Mouse (Mus musculus) E14TG2a.4 (cell line): ENCODE measurements around the gene Gm49378.

Source experiments
- H3K27me3 ChIP-seq: 2 replicates; pipeline ENCODE4 v1.6.1; 2014; ENCODE audit warnings: low read length, control low read depth; ENCODE audit not compliant: insufficient read depth
- H3K36me3 ChIP-seq: 2 replicates; pipeline ENCODE4 v1.6.1; 2014; ENCODE audit warnings: low read length, control low read depth; ENCODE audit not compliant: insufficient read depth
- H3K4me1 ChIP-seq: replicated peaks from 2 replicates; pipeline ENCODE4 v1.6.1; 2014; ENCODE audit warnings: low read depth, low read length, control low read depth
- H3K4me3 ChIP-seq: replicated peaks from 2 replicates; pipeline ENCODE4 v1.5.1; 2014; ENCODE audit warnings: mild to moderate bottlenecking, low read length
- H3K9me3 ChIP-seq: 2 replicates; pipeline ENCODE4 v1.6.1; 2014; ENCODE audit warnings: low read length, control low read depth
- CTCF ChIP-seq: conservative IDR thresholded peaks from 2 replicates; pipeline ENCODE4 v1.5.1; 2014; ENCODE audit warnings: low read length
- NANOG ChIP-seq: IDR thresholded peaks from 2 replicates; pipeline ENCODE4 v1.6.1; 2014; ENCODE audit warnings: borderline replicate concordance, low read length, mixed read lengths
- POU5F1 ChIP-seq: IDR thresholded peaks from 2 replicates; pipeline ENCODE4 v1.6.1; 2014; ENCODE audit warnings: low read length, borderline replicate concordance

The Gm49378 gene

GRCm38 (mm10) chr14:55641291-55641690 lies 3.6 kb upstream of the Gm49378 start:
- H3K4me3 ChIP-seq, result no peak overlapping the region
- H3K36me3 ChIP-seq, result peaks cover 57% of the 10 kb centered on the region
- H3K4me1 ChIP-seq, result peaks cover 61% of the 10 kb centered on the region
- H3K9me3 ChIP-seq, result no peaks in the 10 kb centered on the region
- no peaks in the 10 kb centered on the region for H3K27me3 ChIP-seq
- no peak for TF ChIP-seq POU5F1
- TF ChIP-seq NANOG, result no peak
- no peak for TF ChIP-seq CTCF

GRCm38 (mm10) chr14:55640816-55641215 lies 3.1 kb upstream of the Gm49378 start:
- H3K4me1 ChIP-seq, result peaks cover 61% of the 10 kb centered on the region
- peaks cover 57% of the 10 kb centered on the region for H3K36me3 ChIP-seq
- no peaks in the 10 kb centered on the region for H3K9me3 ChIP-seq
- no peaks in the 10 kb centered on the region for H3K27me3 ChIP-seq
- TF ChIP-seq POU5F1, result no peak
- TF ChIP-seq NANOG, result no peak
- no peak for TF ChIP-seq CTCF
- H3K4me3 ChIP-seq, result no peak overlapping the region

- Histone ChIP-seq H3K36me3 (peaks cover 84% of the 10 kb centered on the region), H3K4me3 (peak within 1 kb of the TSS; percentile 91), H3K27me3 (no peaks in the 10 kb centered on the region), H3K4me1 (peaks cover 54% of the 10 kb centered on the region), H3K9me3 (no peaks in the 10 kb centered on the region)
- TF ChIP-seq CTCF (no peak), POU5F1 (no peak), NANOG (no peak)
Measured at GRCm38 (mm10) chr14:55635523-55636007, 2.1 kb downstream of the Gm49378 start, which contains the start of gene Ipo4. Gene Ipo4 (minus strand): TSS chr14:55635957.

GRCm38 (mm10) chr14:55634874-55635522 lies 2.7 kb downstream of the Gm49378 start:
- Histone ChIP-seq H3K4me3 (peak overlapping the region; percentile 91), H3K36me3 (peaks cover 84% of the 10 kb centered on the region), H3K4me1 (peaks cover 54% of the 10 kb centered on the region), H3K27me3 (no peaks in the 10 kb centered on the region), H3K9me3 (no peaks in the 10 kb centered on the region)
- TF ChIP-seq NANOG (no peak), POU5F1 (no peak), CTCF (no peak)

- Histone ChIP-seq H3K4me3 (no peak overlapping the region), H3K4me1 (peaks cover 53% of the 10 kb centered on the region), H3K27me3 (no peaks in the 10 kb centered on the region), H3K9me3 (no peaks in the 10 kb centered on the region), H3K36me3 (peaks cover 99% of the 10 kb centered on the region)
- TF ChIP-seq CTCF (peak; percentile 92), NANOG (no peak)
Measured at GRCm38 (mm10) chr14:55629312-55629711, 8.4 kb downstream of the Gm49378 start.

GRCm38 (mm10) chr14:55628077-55628827 lies 9.4 kb downstream of the Gm49378 start:
- peaks cover 53% of the 10 kb centered on the region for H3K4me1 ChIP-seq
- no peaks in the 10 kb centered on the region for H3K27me3 ChIP-seq
- H3K36me3 ChIP-seq, result peaks cover 97% of the 10 kb centered on the region
- no peak for TF ChIP-seq CTCF
- no peak for TF ChIP-seq POU5F1
- no peak for TF ChIP-seq NANOG
- H3K4me3 ChIP-seq, result no peak overlapping the region
- H3K9me3 ChIP-seq, result no peaks in the 10 kb centered on the region

- H3K4me3 ChIP-seq, result peak overlapping the region; percentile 61
- H3K4me1 ChIP-seq, result peaks cover 38% of the 10 kb centered on the region
- TF ChIP-seq POU5F1 (no peak), CTCF (no peak), NANOG (no peak)
- H3K36me3 ChIP-seq, result peaks cover 2% of the 10 kb centered on the region; the same call in 1 of the 2 replicates
- peaks cover 25% of the 10 kb centered on the region for H3K27me3 ChIP-seq
- H3K9me3 ChIP-seq, result no peaks in the 10 kb centered on the region
Measured at GRCm38 (mm10) chr14:55618486-55619195, 19.1 kb downstream of the Gm49378 start.

GRCm38 (mm10) chr14:55617822-55618221 lies 19.9 kb downstream of the Gm49378 start, which contains the start of gene Rec8:
Gene Rec8 (plus strand): TSS chr14:55618037.
- Histone ChIP-seq H3K9me3 (no peaks in the 10 kb centered on the region), H3K4me3 (peak within 1 kb of the TSS; percentile 61), H3K27me3 (peaks cover 25% of the 10 kb centered on the region), H3K36me3 (no peaks in the 10 kb centered on the region), H3K4me1 (peaks cover 29% of the 10 kb centered on the region)
- TF ChIP-seq NANOG (no peak), CTCF (no peak)
